Mouse (Mus musculus) heart, embryonic 15.5 days (tissue): Measurements from ENCODE around the gene Polr2l. TPM values are rescaled to one million over a fixed set of nuclear protein-coding genes. Genes with fewer than 3 reads are reported as not detected.

Source experiments
- ATAC-seq: fragments of 200-750 bp; cut with Nextera tagmentation; replicated peaks from 2 replicates; pipeline ENCODE4 v1.8.0; 2017; ENCODE audit warnings: low read depth, moderate TSS enrichment; ENCODE audit not compliant: insufficient number of reproducible peaks, insufficient read depth, low FRiP score
- H3K27ac ChIP-seq: fragments of 300-500 bp; sonication (generic); 2 replicates; pipeline ENCODE4 v1.5.1; 2015; ENCODE audit warnings: mild to moderate bottlenecking, inconsistent platforms
- H3K27me3 ChIP-seq: fragments of 300-500 bp; sonication (generic); 2 replicates; pipeline ENCODE4 v1.6.1; 2015; ENCODE audit warnings: inconsistent platforms
- H3K36me3 ChIP-seq: fragments of 300-500 bp; sonication (generic); 2 replicates; pipeline ENCODE4 v1.6.1; 2015; ENCODE audit warnings: mild to moderate bottlenecking, inconsistent platforms
- H3K4me1 ChIP-seq: fragments of 300-500 bp; sonication (generic); replicated peaks from 2 replicates; pipeline ENCODE4 v1.6.1; 2015; ENCODE audit warnings: inconsistent platforms
- H3K4me2 ChIP-seq: fragments of 300-500 bp; sonication (generic); 2 replicates; pipeline ENCODE4 v1.6.1; 2015; ENCODE audit warnings: inconsistent platforms, mild to moderate bottlenecking, moderate library complexity
- H3K4me3 ChIP-seq: fragments of 300-500 bp; sonication (generic); 2 replicates; pipeline ENCODE4 v1.5.1; 2015; ENCODE audit warnings: mild to moderate bottlenecking, inconsistent platforms
- H3K9ac ChIP-seq: fragments of 300-500 bp; sonication (generic); 2 replicates; pipeline ENCODE4 v1.6.1; 2015; ENCODE audit warnings: mild to moderate bottlenecking, inconsistent platforms
- H3K9me3 ChIP-seq: fragments of 300-500 bp; sonication (generic); replicated peaks from 2 replicates; pipeline ENCODE4 v1.6.1; 2016; ENCODE audit warnings: inconsistent platforms
- WGBS: fragments of 180-500 bp; shearing (Covaris S2); methylation state at CpG from one replicate; pipeline ENCODE4 v1.1.7; 2015; ENCODE audit warnings: mixed read lengths; 5-methylcytosine and 5-hydroxymethylcytosine counted together
- polyA plus RNA-seq: library from polyadenylated mRNA; unstranded; fragments of >200 nt; fragmentation: Nextera tagmentation; extraction: Ambion mirVana; gene quantifications from 2 replicates; pipeline ENCODE4 v1.2.1, GENCODE M21; 2015

Gene Polr2l
- polyA plus RNA-seq, 1 experiment from 2014 or later, result 59.5 TPM

- H3K27me3 ChIP-seq, result no peaks in the 10 kb centered on the region
- H3K9me3 ChIP-seq, result no peaks in the 10 kb centered on the region
- H3K9ac ChIP-seq, result peak overlapping the region; percentile 75
- WGBS, result under 1% methylated on average over 12 of the region's 12 CpGs
- H3K4me1 ChIP-seq, result peaks cover 54% of the 10 kb centered on the region
- H3K4me2 ChIP-seq, result peak overlapping the region; percentile 98
- peak overlapping the region; percentile 95 for H3K4me3 ChIP-seq
- ATAC-seq, result no peak
- H3K27ac ChIP-seq, result peak overlapping the region; percentile 99
- peaks cover 19% of the 10 kb centered on the region for H3K36me3 ChIP-seq
Measured at GRCm38 (mm10) chr7:141475805-141476158, 850 bp upstream of the Polr2l start.

- Histone ChIP-seq H3K9me3 (no peaks in the 10 kb centered on the region), H3K4me1 (peaks cover 60% of the 10 kb centered on the region), H3K27me3 (no peaks in the 10 kb centered on the region), H3K4me3 (peak overlapping the region; percentile 95), H3K27ac (no peak overlapping the region), H3K4me2 (peak overlapping the region; percentile 98), H3K9ac (peak overlapping the region; percentile 75), H3K36me3 (peaks cover 32% of the 10 kb centered on the region)
- no peak for ATAC-seq
- 4% methylated on average over 5 of the region's 5 CpGs for WGBS
Measured at GRCm38 (mm10) chr7:141474160-141474559, 772 bp downstream of the Polr2l start.

- Histone ChIP-seq H3K4me2 (no peak overlapping the region), H3K4me3 (no peak overlapping the region), H3K36me3 (peaks cover 32% of the 10 kb centered on the region), H3K9me3 (no peaks in the 10 kb centered on the region), H3K4me1 (peaks cover 65% of the 10 kb centered on the region), H3K27ac (no peak overlapping the region), H3K27me3 (no peaks in the 10 kb centered on the region), H3K9ac (no peak overlapping the region)
- 78% methylated on average over 6 of the region's 6 CpGs for WGBS
- ATAC-seq, result no peak
Measured at GRCm38 (mm10) chr7:141472763-141473162, 2.2 kb downstream of the Polr2l start.

- no peak overlapping the region for H3K9ac ChIP-seq
- H3K4me1 ChIP-seq, result peaks cover 60% of the 10 kb centered on the region
- H3K27me3 ChIP-seq, result no peaks in the 10 kb centered on the region
- no peak overlapping the region for H3K4me3 ChIP-seq
- H3K27ac ChIP-seq, result no peak overlapping the region
- H3K4me2 ChIP-seq, result no peak overlapping the region
- no peaks in the 10 kb centered on the region for H3K9me3 ChIP-seq
- ATAC-seq, result no peak
- WGBS, result 78% methylated on average over 6 of the region's 6 CpGs
- peaks cover 32% of the 10 kb centered on the region for H3K36me3 ChIP-seq
Measured at GRCm38 (mm10) chr7:141472226-141472625, 2.7 kb downstream of the Polr2l start.

GRCm38 (mm10) chr7:141471236-141471635 lies 3.7 kb downstream of the Polr2l start:
- H3K27ac ChIP-seq, result no peak overlapping the region
- 88% methylated on average over 1 of the region's 1 CpGs for WGBS

GRCm38 (mm10) chr7:141470637-141470944 lies 4.3 kb downstream of the Polr2l start:
- Histone ChIP-seq H3K27me3 (peaks cover 5% of the 10 kb centered on the region; the same call in 1 of the 2 replicates), H3K4me3 (no peak overlapping the region), H3K4me2 (no peak overlapping the region), H3K4me1 (peaks cover 57% of the 10 kb centered on the region), H3K27ac (no peak overlapping the region), H3K36me3 (peaks cover 32% of the 10 kb centered on the region), H3K9ac (no peak overlapping the region), H3K9me3 (no peaks in the 10 kb centered on the region)
- ATAC-seq, result no peak
- WGBS, result 92% methylated on average over 10 of the region's 10 CpGs

More at GRCm38 (mm10) chr7:141471236-141471635, 3.7 kb downstream of the Polr2l start:
- H3K9ac ChIP-seq, result no peak overlapping the region
- H3K9me3 ChIP-seq, result no peaks in the 10 kb centered on the region
- peaks cover 32% of the 10 kb centered on the region for H3K36me3 ChIP-seq
- ATAC-seq, result no peak
- H3K4me3 ChIP-seq, result no peak overlapping the region
- no peaks in the 10 kb centered on the region for H3K27me3 ChIP-seq
- H3K4me2 ChIP-seq, result no peak overlapping the region
- H3K4me1 ChIP-seq, result peaks cover 58% of the 10 kb centered on the region

- peaks cover 61% of the 10 kb centered on the region for H3K4me1 ChIP-seq
- H3K9ac ChIP-seq, result peak overlapping the region; percentile 21; the same call in 1 of the 2 replicates
- ATAC-seq, result no peak
- WGBS, result 76% methylated on average over 18 of the region's 18 CpGs
- peak overlapping the region; percentile 96; the same call in 1 of the 2 replicates for H3K27ac ChIP-seq
- H3K9me3 ChIP-seq, result no peaks in the 10 kb centered on the region
- peaks cover 32% of the 10 kb centered on the region for H3K36me3 ChIP-seq
- H3K27me3 ChIP-seq, result peaks cover 9% of the 10 kb centered on the region
- no peak overlapping the region for H3K4me3 ChIP-seq
- peak overlapping the region; percentile 91; the same call in 1 of the 2 replicates for H3K4me2 ChIP-seq
Measured at GRCm38 (mm10) chr7:141469901-141470636, 4.9 kb downstream of the Polr2l start.

GRCm38 (mm10) chr7:141469352-141469751 lies 5.6 kb downstream of the Polr2l start:
- Histone ChIP-seq H3K4me2 (peak overlapping the region; percentile 91), H3K4me1 (peaks cover 66% of the 10 kb centered on the region), H3K27me3 (peaks cover 16% of the 10 kb centered on the region), H3K9ac (peak overlapping the region; percentile 85), H3K27ac (peak overlapping the region; percentile 96), H3K9me3 (no peaks in the 10 kb centered on the region), H3K4me3 (peak overlapping the region; percentile 69), H3K36me3 (peaks cover 32% of the 10 kb centered on the region)
- ATAC-seq, result no peak
- 83% methylated on average over 6 of the region's 6 CpGs for WGBS

GRCm38 (mm10) chr7:141468522-141469211 lies 6.3 kb downstream of the Polr2l start:
- ATAC-seq, result peak; percentile 57
- Histone ChIP-seq H3K27ac (peak overlapping the region; percentile 96), H3K4me1 (peaks cover 60% of the 10 kb centered on the region), H3K9me3 (no peaks in the 10 kb centered on the region), H3K36me3 (peaks cover 32% of the 10 kb centered on the region), H3K27me3 (peaks cover 22% of the 10 kb centered on the region), H3K4me2 (peak overlapping the region; percentile 91), H3K4me3 (peak overlapping the region; percentile 69), H3K9ac (peak overlapping the region; percentile 85)
- 2% methylated on average over 8 of the region's 8 CpGs for WGBS

- H3K9me3 ChIP-seq, result no peaks in the 10 kb centered on the region
- H3K9ac ChIP-seq, result peak overlapping the region; percentile 85
- peak overlapping the region; percentile 69 for H3K4me3 ChIP-seq
- 8% methylated on average over 5 of the region's 5 CpGs for WGBS
- H3K27me3 ChIP-seq, result peaks cover 28% of the 10 kb centered on the region
- peaks cover 59% of the 10 kb centered on the region for H3K4me1 ChIP-seq
- no peak for ATAC-seq
- peaks cover 32% of the 10 kb centered on the region for H3K36me3 ChIP-seq
- peak overlapping the region; percentile 91 for H3K4me2 ChIP-seq
- peak overlapping the region; percentile 96 for H3K27ac ChIP-seq
Measured at GRCm38 (mm10) chr7:141468164-141468521, 6.8 kb downstream of the Polr2l start.

- peaks cover 34% of the 10 kb centered on the region for H3K27me3 ChIP-seq
- H3K4me2 ChIP-seq, result peak within 1 kb of the TSS; percentile 91
- H3K9ac ChIP-seq, result peak within 1 kb of the TSS; percentile 85
- peak; percentile 80 for ATAC-seq
- H3K4me1 ChIP-seq, result peaks cover 58% of the 10 kb centered on the region
- peak within 1 kb of the TSS; percentile 69 for H3K4me3 ChIP-seq
- H3K9me3 ChIP-seq, result no peaks in the 10 kb centered on the region
- peak within 1 kb of the TSS; percentile 96 for H3K27ac ChIP-seq
- under 1% methylated on average over 52 of the region's 52 CpGs for WGBS
- peaks cover 27% of the 10 kb centered on the region for H3K36me3 ChIP-seq
Measured at GRCm38 (mm10) chr7:141467230-141468030, 7.5 kb downstream of the Polr2l start, which contains the start of gene Cd151. Cd151 (plus strand) TSS chr7:141467392.
